Mouse (Mus musculus): ENCODE measurements around the gene Zbtb49. TPM values are rescaled to one million over a fixed set of nuclear protein-coding genes. Genes with fewer than 3 reads are reported as not detected.

Gene Zbtb49
- polyA plus RNA-seq, 1 experiment from 2014 or later: 14.7 TPM

- Histone ChIP-seq H3K27me3 (ENCODE audit: insufficient read depth, poor library complexity, severe bottlenecking) (no peaks in the 10 kb centered on the region), H3K36me3 (no peaks in the 10 kb centered on the region), H3K27ac (no peak overlapping the region), H3K9me3 (no peaks in the 10 kb centered on the region), H3K4me3 (no peak overlapping the region), H3K4me1 (no peaks in the 10 kb centered on the region)
- DNase-seq (ENCODE audit: low spot score): no peak
- WGBS: 76% methylated on average over 6 of the region's 6 CpGs
These were observed 35.5 kb downstream of the Zbtb49 start for GRCm38 (mm10) chr5:38184688-38185285.

GRCm38 (mm10) chr5:38174256-38174912, 45.9 kb downstream of the Zbtb49 start:
- peaks cover 14% of the 10 kb centered on the region for H3K27me3 ChIP-seq (ENCODE audit: insufficient read depth, poor library complexity, severe bottlenecking)
- WGBS: 78% methylated on average over 16 of the region's 16 CpGs
- H3K27ac ChIP-seq: no peak overlapping the region
- DNase-seq (ENCODE audit: low spot score): no peak
- 0 out of 2 replicates have a peak, but pooled peaks cover 2% of the 10 kb centered on the region for H3K9me3 ChIP-seq
- no peak overlapping the region for H3K4me3 ChIP-seq
- no peaks in the 10 kb centered on the region for H3K36me3 ChIP-seq
- H3K4me1 ChIP-seq: no peaks in the 10 kb centered on the region

- Histone ChIP-seq H3K27ac (no peak overlapping the region), H3K27me3 (ENCODE audit: insufficient read depth, poor library complexity, severe bottlenecking) (peaks cover 14% of the 10 kb centered on the region), H3K9me3 (0 out of 2 replicates have a peak, but pooled peaks cover 2% of the 10 kb centered on the region), H3K4me1 (no peaks in the 10 kb centered on the region), H3K4me3 (no peak overlapping the region), H3K36me3 (no peaks in the 10 kb centered on the region)
- 41% methylated on average over 5 of the region's 5 CpGs for WGBS
- no peak for DNase-seq (ENCODE audit: low spot score)
These were observed 46.5 kb downstream of the Zbtb49 start for GRCm38 (mm10) chr5:38173766-38174165.

- no peak for DNase-seq (ENCODE audit: low spot score)
These were observed 51.8 kb downstream of the Zbtb49 start for GRCm38 (mm10) chr5:38168497-38168896.

GRCm38 (mm10) chr5:38159634-38160413, 60.4 kb downstream of the Zbtb49 start, which contains the start of gene Nsg1:
Nsg1 (minus strand) TSS chr5:38159907.
- WGBS: 8% methylated on average over 35 of the region's 35 CpGs
- H3K27me3 ChIP-seq (ENCODE audit: insufficient read depth, poor library complexity, severe bottlenecking): peaks cover 90% of the 10 kb centered on the region
- peak within 1 kb of the TSS; percentile 78 for H3K4me3 ChIP-seq
- H3K27ac ChIP-seq: peak within 1 kb of the TSS; percentile 82
- peaks cover 3% of the 10 kb centered on the region for H3K36me3 ChIP-seq
- H3K9me3 ChIP-seq: no peaks in the 10 kb centered on the region
- DNase-seq (ENCODE audit: low spot score): no peak
- H3K4me1 ChIP-seq: peaks cover 9% of the 10 kb centered on the region

More at GRCm38 (mm10) chr5:38168497-38168896, 51.8 kb downstream of the Zbtb49 start:
- Histone ChIP-seq H3K4me1 (peaks cover 9% of the 10 kb centered on the region; the same call in 1 of the 2 replicates), H3K36me3 (no peaks in the 10 kb centered on the region), H3K9me3 (0 out of 2 replicates have a peak, but pooled peaks cover 2% of the 10 kb centered on the region), H3K27ac (no peak overlapping the region), H3K27me3 (ENCODE audit: insufficient read depth, poor library complexity, severe bottlenecking) (peaks cover 20% of the 10 kb centered on the region; the same call in 1 of the 2 replicates), H3K4me3 (no peak overlapping the region)
- 77% methylated on average over 11 of the region's 11 CpGs for WGBS

- Histone ChIP-seq H3K27me3 (ENCODE audit: insufficient read depth, poor library complexity, severe bottlenecking) (peaks cover 83% of the 10 kb centered on the region), H3K36me3 (peaks cover 10% of the 10 kb centered on the region), H3K4me1 (peaks cover 9% of the 10 kb centered on the region), H3K9me3 (no peaks in the 10 kb centered on the region), H3K27ac (peak overlapping the region; percentile 82), H3K4me3 (peak overlapping the region; percentile 78)
- under 1% methylated on average over 78 of the region's 79 CpGs for WGBS
- no peak for DNase-seq (ENCODE audit: low spot score)
These were observed 61.2 kb downstream of the Zbtb49 start for GRCm38 (mm10) chr5:38158947-38159633.

GRCm38 (mm10) chr5:38158501-38158946, 61.7 kb downstream of the Zbtb49 start:
- H3K27ac ChIP-seq: peak overlapping the region; percentile 82
- no peak for DNase-seq (ENCODE audit: low spot score)
- 8% methylated on average over 17 of the region's 17 CpGs for WGBS
- peaks cover 77% of the 10 kb centered on the region for H3K27me3 ChIP-seq (ENCODE audit: insufficient read depth, poor library complexity, severe bottlenecking)
- peak overlapping the region; percentile 78 for H3K4me3 ChIP-seq
- H3K36me3 ChIP-seq: peaks cover 14% of the 10 kb centered on the region
- peaks cover 9% of the 10 kb centered on the region for H3K4me1 ChIP-seq
- no peaks in the 10 kb centered on the region for H3K9me3 ChIP-seq

- Histone ChIP-seq H3K27ac (no peak overlapping the region), H3K36me3 (peaks cover 14% of the 10 kb centered on the region)
- 69% methylated on average over 9 of the region's 9 CpGs for WGBS
These were observed 62.7 kb downstream of the Zbtb49 start for GRCm38 (mm10) chr5:38157481-38158020.

GRCm38 (mm10) chr5:38153636-38154035, 66.6 kb downstream of the Zbtb49 start:
- H3K27ac ChIP-seq: no peak overlapping the region
- H3K9me3 ChIP-seq: no peaks in the 10 kb centered on the region
- no peak for DNase-seq (ENCODE audit: low spot score)
- peaks cover 28% of the 10 kb centered on the region for H3K27me3 ChIP-seq (ENCODE audit: insufficient read depth, poor library complexity, severe bottlenecking)
- H3K4me1 ChIP-seq: peaks cover 4% of the 10 kb centered on the region
- peaks cover 22% of the 10 kb centered on the region for H3K36me3 ChIP-seq
- WGBS: 79% methylated on average over 5 of the region's 5 CpGs
- H3K4me3 ChIP-seq: no peak overlapping the region

More at GRCm38 (mm10) chr5:38157481-38158020, 62.7 kb downstream of the Zbtb49 start:
- Histone ChIP-seq H3K4me3 (no peak overlapping the region), H3K4me1 (peaks cover 9% of the 10 kb centered on the region), H3K9me3 (no peaks in the 10 kb centered on the region), H3K27me3 (ENCODE audit: insufficient read depth, poor library complexity, severe bottlenecking) (peaks cover 67% of the 10 kb centered on the region)
- no peak for DNase-seq (ENCODE audit: low spot score)

- Histone ChIP-seq H3K4me3 (no peak overlapping the region), H3K4me1 (no peaks in the 10 kb centered on the region), H3K36me3 (peaks cover 24% of the 10 kb centered on the region), H3K27me3 (ENCODE audit: insufficient read depth, poor library complexity, severe bottlenecking) (peaks cover 16% of the 10 kb centered on the region), H3K9me3 (no peaks in the 10 kb centered on the region), H3K27ac (no peak overlapping the region)
- WGBS: 77% methylated on average over 10 of the region's 10 CpGs
- DNase-seq (ENCODE audit: low spot score): no peak
These were observed 67.8 kb downstream of the Zbtb49 start for GRCm38 (mm10) chr5:38152201-38153108.

- no peak for DNase-seq (ENCODE audit: low spot score)
- peaks cover 5% of the 10 kb centered on the region; the same call in 1 of the 2 replicates for H3K27me3 ChIP-seq (ENCODE audit: insufficient read depth, poor library complexity, severe bottlenecking)
- no peaks in the 10 kb centered on the region for H3K9me3 ChIP-seq
- H3K4me3 ChIP-seq: no peak overlapping the region
- H3K36me3 ChIP-seq: peaks cover 24% of the 10 kb centered on the region
- H3K27ac ChIP-seq: no peak overlapping the region
- WGBS: 53% methylated on average over 3 of the region's 3 CpGs
- no peaks in the 10 kb centered on the region for H3K4me1 ChIP-seq
These were observed 69.0 kb downstream of the Zbtb49 start for GRCm38 (mm10) chr5:38151264-38151663.
